Mouse (Mus musculus): Measurements from ENCODE around the gene Arpc4.

GRCm38 (mm10) chr6:113428006-113428405, 50.1 kb downstream of the Arpc4 start:
- TF ChIP-seq CTCF (IDR thresholded peaks at IDR 0.05; ENCODE audit: extremely low read depth, insufficient read depth, insufficient read length, insufficient replicate concordance) (no peak), POLR2A (IDR thresholded peaks at IDR 0.05; ENCODE audit: low read depth, low read length) (no peak)

All from spleen, adult 2 months (tissue).